17 mouse cellular contexts compared by ENCODE assay signal in genomic region chr2:56552197-56552964, GRCm38 (mm10).
"Had no signal": no experiment of that assay in that cellular context is flagged by ENCODE, and none has a peak within 500 bp of the region (broad histone marks: within the 10 kb centered on the region; RNA-seq: fewer than 3 reads in every experiment).

No protein-coding gene starts in this region.

- H3K27ac ChIP-seq: liver, embryonic 12.5 days; liver, embryonic 14.5 days; neural tube, embryonic 13.5 days; neural tube, embryonic 15.5 days had no signal

- H3K27me3 ChIP-seq: liver, embryonic 12.5 days; neural tube, embryonic 13.5 days; neural tube, embryonic 15.5 days had no signal

- DNase-seq: lung, adult 18-20 months; lung, embryonic 14.5 days; lung, postnatal 10 days; lung, postnatal 4 days; retina, postnatal 1 day; right cerebral cortex, adult 18-20 months; right cerebral cortex, postnatal 25 days; right cerebral cortex, postnatal 4 days; spleen, adult 18-20 months; thymus, adult 18-20 months; thymus, postnatal 14 days; thymus, postnatal 36 days had no signal

- H3K36me3 ChIP-seq: liver, embryonic 12.5 days; neural tube, embryonic 13.5 days; neural tube, embryonic 15.5 days had no signal

- H3K4me3 ChIP-seq: liver, embryonic 12.5 days; myocyte; neural tube, embryonic 13.5 days; neural tube, embryonic 15.5 days had no signal

- H3K4me2 ChIP-seq: liver, embryonic 12.5 days; lung, embryonic 14.5 days; neural tube, embryonic 13.5 days; neural tube, embryonic 15.5 days had no signal

- H3K4me1 ChIP-seq: liver, embryonic 12.5 days; neural tube, embryonic 13.5 days; neural tube, embryonic 15.5 days had no signal

- ATAC-seq: liver, embryonic 12.5 days had no signal

- H3K9me3 ChIP-seq: liver, embryonic 12.5 days; neural tube, embryonic 13.5 days; neural tube, embryonic 15.5 days had no signal

- H3K9ac ChIP-seq: liver, embryonic 12.5 days; liver, embryonic 14.5 days; lung, embryonic 14.5 days; neural tube, embryonic 13.5 days; neural tube, embryonic 15.5 days had no signal
